Mouse (Mus musculus): ENCODE measurements around the gene Ralb.

Ralb gene

GRCm38 (mm10) chr1:119497346-119498004 lies 7.1 kb downstream of the Ralb start:
- in situ Hi-C loops (cut with MboI, MseI), result no loop called here

- in situ Hi-C loops (cut with MboI, MseI), result no loop called here
Observed at GRCm38 (mm10) chr1:119495396-119495775, 9.2 kb downstream of the Ralb start.

GRCm38 (mm10) chr1:119494712-119495395 lies 9.7 kb downstream of the Ralb start:
- in situ Hi-C loops (cut with MboI, MseI), result no loop called here

GRCm38 (mm10) chr1:119494024-119494711 lies 10.4 kb downstream of the Ralb start:
- in situ Hi-C loops (cut with MboI, MseI), result no loop called here

- in situ Hi-C loops (cut with MboI, MseI), result no loop called here
Observed at GRCm38 (mm10) chr1:119492505-119492904, 12.1 kb downstream of the Ralb start.

GRCm38 (mm10) chr1:119492097-119492496 lies 12.5 kb downstream of the Ralb start:
- in situ Hi-C loops (cut with MboI, MseI), result no loop called here

- in situ Hi-C loops (cut with MboI, MseI), result no loop called here
Observed at GRCm38 (mm10) chr1:119490765-119491164, 13.8 kb downstream of the Ralb start.

GRCm38 (mm10) chr1:119487917-119488590 lies 16.5 kb downstream of the Ralb start:
- in situ Hi-C loops (cut with MboI, MseI), result no loop called here

GRCm38 (mm10) chr1:119485825-119486224 lies 18.8 kb downstream of the Ralb start:
- in situ Hi-C loops (cut with MboI, MseI), result no loop called here

- in situ Hi-C loops (cut with MboI, MseI), result no loop called here
Observed at GRCm38 (mm10) chr1:119484457-119484856, 20.1 kb downstream of the Ralb start.

- in situ Hi-C loops (cut with MboI, MseI), result no loop called here
Observed at GRCm38 (mm10) chr1:119482891-119483290, 21.7 kb downstream of the Ralb start.

GRCm38 (mm10) chr1:119481205-119481932 lies 23.2 kb downstream of the Ralb start:
- in situ Hi-C loops (cut with MboI, MseI), result no loop called here

- in situ Hi-C loops (cut with MboI, MseI), result no loop called here
Observed at GRCm38 (mm10) chr1:119480678-119481077, 23.9 kb downstream of the Ralb start.

- in situ Hi-C loops (cut with MboI, MseI), result no loop called here
Observed at GRCm38 (mm10) chr1:119479641-119480040, 25.0 kb downstream of the Ralb start.

- in situ Hi-C loops (cut with MboI, MseI), result no loop called here
Observed at GRCm38 (mm10) chr1:119476905-119477353, 27.7 kb downstream of the Ralb start.

- in situ Hi-C loops (cut with MboI, MseI), result no loop called here
Observed at GRCm38 (mm10) chr1:119474671-119475070, 29.9 kb downstream of the Ralb start.

GRCm38 (mm10) chr1:119472648-119473047 lies 31.9 kb downstream of the Ralb start:
- in situ Hi-C loops (cut with MboI, MseI), result no loop called here

GRCm38 (mm10) chr1:119471793-119472396 lies 32.7 kb downstream of the Ralb start:
- in situ Hi-C loops (cut with MboI, MseI), result no loop called here

- in situ Hi-C loops (cut with MboI, MseI), result no loop called here
Observed at GRCm38 (mm10) chr1:119463386-119463785, 41.2 kb downstream of the Ralb start.

- in situ Hi-C loops (cut with MboI, MseI), result no loop called here
Observed at GRCm38 (mm10) chr1:119460062-119460461, 44.5 kb downstream of the Ralb start.
